Mouse (Mus musculus): ENCODE measurements around the gene Lgals7.

Lgals7 gene

GRCm38 (mm10) chr7:28829821-28830220, 33.8 kb upstream of the Lgals7 start:
- in situ Hi-C loops (cut with MboI, MseI): no loop called here

- in situ Hi-C loops (cut with MboI, MseI): no loop called here
Observed at GRCm38 (mm10) chr7:28830981-28831380, 32.7 kb upstream of the Lgals7 start.

- in situ Hi-C loops (cut with MboI, MseI): no loop called here
Observed at GRCm38 (mm10) chr7:28831411-28832125, 32.1 kb upstream of the Lgals7 start.

DNA sequence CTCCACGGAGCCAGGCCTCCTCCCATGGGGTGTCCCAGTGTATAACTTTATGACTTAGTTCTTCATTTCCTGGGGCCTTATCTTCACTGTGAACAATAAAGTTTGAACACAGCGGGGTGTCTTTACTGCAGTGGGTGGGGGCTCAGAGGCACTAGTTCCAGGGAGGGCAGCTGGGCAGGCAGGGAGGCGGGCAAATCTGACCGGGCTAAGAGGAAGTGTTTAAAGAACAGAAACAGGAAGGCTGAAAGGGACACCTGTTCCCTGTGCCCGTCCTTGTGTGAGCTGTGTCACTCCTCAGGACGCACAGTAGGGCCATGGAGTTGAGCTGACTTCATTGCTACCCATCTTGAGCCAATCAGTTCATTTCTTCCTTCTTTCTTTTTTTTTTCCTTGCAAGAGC, 31.5 kb upstream of the Lgals7 start:
- in situ Hi-C loops (cut with MboI, MseI): no loop called here

- in situ Hi-C loops (cut with MboI, MseI): no loop called here
Observed at GRCm38 (mm10) chr7:28833723-28834347, 29.8 kb upstream of the Lgals7 start, which contains the start of gene Lgals4. Gene Lgals4, plus strand, starts transcription at chr7:28833854.

GRCm38 (mm10) chr7:28836936-28837335, 26.7 kb upstream of the Lgals7 start:
- in situ Hi-C loops (cut with MboI, MseI): no loop called here

GRCm38 (mm10) chr7:28838331-28838730, 25.3 kb upstream of the Lgals7 start:
- in situ Hi-C loops (cut with MboI, MseI): no loop called here

GRCm38 (mm10) chr7:28847273-28847672, 16.4 kb upstream of the Lgals7 start:
- in situ Hi-C loops (cut with MboI, MseI): no loop called here

GRCm38 (mm10) chr7:28849700-28850236, 13.9 kb upstream of the Lgals7 start:
- in situ Hi-C loops (cut with MboI, MseI): no loop called here

- in situ Hi-C loops (cut with MboI, MseI): no loop called here
Observed at GRCm38 (mm10) chr7:28850642-28851041, 13.0 kb upstream of the Lgals7 start.

GRCm38 (mm10) chr7:28859953-28860352, 3.7 kb upstream of the Lgals7 start:
- in situ Hi-C loops (cut with MboI, MseI): loop anchor here (5.0 kb wide), 1 partner anchor 748 kb away; no protein-coding TSS in a partner anchor

DNA sequence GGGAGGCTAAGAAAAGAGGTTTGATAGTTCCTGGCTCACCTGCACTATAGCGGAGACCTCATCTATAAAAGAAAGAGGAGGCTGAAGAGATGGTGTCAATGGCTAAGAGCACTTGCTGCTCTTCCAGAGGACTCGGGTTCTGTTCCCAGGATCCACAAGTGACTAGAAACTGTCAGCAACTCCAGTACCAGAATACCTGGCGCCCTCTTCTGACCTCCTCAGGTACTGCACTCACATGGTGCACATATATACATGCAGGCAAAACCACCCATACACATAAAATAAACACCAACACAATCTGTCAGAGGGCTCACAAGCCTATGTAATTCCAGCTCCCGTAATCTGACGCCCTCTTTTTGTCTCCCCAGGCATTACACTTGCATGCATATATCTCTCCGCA, 2.8 kb upstream of the Lgals7 start:
- in situ Hi-C loops (cut with MboI, MseI): no loop called here

- in situ Hi-C loops (cut with MboI, MseI): no loop called here
Observed at GRCm38 (mm10) chr7:28862817-28863499, 695 bp upstream of the Lgals7 start.

DNA sequence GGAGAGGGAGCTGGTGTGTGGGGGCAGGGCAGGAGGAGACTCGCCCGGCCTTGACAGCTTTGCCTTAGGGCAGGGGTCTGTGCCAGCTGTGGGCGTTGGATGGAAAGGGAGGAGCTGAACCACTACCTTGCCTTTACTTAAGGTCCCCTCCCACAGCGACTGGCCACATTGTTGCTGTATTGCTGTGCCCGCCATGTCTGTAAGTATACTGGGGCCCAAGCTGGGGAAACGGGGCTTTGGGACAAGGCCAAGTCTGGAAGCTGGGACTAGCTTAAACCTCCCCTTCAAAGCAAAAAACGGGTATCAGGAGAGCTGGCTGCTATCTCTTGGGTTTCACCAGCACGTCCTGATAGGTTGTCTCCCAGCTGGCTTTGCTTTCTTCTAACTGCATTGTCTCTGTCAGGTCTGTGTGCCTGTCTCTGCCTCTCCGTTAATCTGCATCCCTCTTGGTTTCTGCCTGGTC, 666 bp downstream of the Lgals7 start:
- in situ Hi-C loops (cut with MboI, MseI): no loop called here

DNA sequence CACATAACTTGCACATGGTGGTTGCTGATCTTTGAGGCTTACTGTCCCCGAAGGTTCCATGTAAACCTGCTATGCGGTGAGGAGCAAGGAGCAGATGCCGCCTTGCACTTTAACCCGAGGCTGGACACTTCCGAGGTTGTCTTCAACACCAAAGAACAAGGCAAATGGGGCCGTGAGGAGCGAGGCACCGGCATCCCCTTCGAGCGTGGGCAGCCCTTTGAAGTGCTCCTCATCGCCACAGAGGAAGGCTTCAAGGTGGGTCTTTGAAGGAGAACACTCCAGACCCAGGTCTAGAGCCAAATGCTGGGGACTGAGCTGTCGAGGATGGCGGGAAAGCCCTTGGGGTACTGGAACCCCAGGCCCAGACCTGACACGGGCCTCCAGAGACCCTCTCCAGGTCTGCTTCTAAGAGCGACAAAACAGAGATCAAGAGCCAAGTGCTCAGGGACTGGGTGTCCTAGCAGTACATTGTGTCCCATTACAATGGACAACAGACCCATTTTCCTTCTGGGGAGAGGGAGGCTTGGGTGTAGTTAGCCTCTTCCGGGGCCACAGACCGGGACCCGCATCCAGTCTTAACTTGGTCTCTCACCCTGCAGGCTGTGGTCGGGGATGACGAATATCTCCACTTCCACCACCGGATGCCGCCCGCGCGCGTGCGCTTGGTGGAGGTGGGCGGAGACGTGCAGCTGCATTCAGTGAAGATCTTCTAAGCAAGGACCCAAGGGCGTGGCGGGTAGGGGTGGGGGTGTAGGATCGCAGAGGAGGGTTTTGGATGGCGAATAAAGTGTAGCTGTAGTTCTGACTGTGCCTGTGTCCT, 2.0 kb downstream of the Lgals7 start:
- in situ Hi-C loops (cut with MboI, MseI): loop anchor here (5.0 kb wide), 2 partner anchors 43 to 73 kb away; no protein-coding TSS in a partner anchor

DNA sequence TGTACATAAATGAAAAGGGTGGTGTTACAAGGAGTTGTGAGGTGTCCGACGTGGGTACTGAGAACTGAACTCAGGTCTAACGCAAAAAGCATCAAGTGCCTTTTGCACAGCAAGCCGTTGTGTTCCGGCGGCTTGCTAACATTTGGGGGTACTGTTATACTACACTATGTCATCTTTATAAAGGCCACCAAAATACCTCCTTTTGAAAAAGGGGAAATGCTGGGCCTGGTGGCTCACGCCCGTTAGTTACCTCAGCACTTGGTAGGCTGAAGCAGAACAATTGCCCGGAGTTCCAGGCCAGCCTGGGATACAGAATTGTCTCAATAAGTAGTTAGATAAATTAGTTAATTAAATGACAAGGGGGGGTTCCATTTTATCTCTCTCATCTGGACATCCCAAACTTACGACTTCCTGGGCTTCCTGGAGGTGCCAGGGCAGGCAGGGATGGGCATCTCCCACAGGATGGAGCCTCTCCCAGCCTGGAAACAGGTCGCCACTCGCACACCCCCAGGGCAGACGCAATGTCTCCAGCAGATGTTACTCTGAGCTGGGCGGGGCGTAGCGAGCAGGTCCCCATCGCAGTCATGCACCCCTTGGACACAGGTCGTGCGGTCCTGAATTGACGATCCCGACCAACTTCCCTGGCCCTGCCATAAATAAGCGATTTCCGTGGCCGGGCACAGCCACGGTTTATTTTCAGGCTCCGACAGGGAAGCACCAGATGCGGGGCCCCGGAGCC, 3.3 kb downstream of the Lgals7 start:
- in situ Hi-C loops (cut with MboI, MseI): loop anchor here (5.0 kb wide), 2 partner anchors 45 to 75 kb away; no protein-coding TSS in a partner anchor

- in situ Hi-C loops (cut with MboI, MseI): loop anchor here (5.0 kb wide), 2 partner anchors 45 to 75 kb away; no protein-coding TSS in a partner anchor
Observed at GRCm38 (mm10) chr7:28867508-28868340, 4.1 kb downstream of the Lgals7 start.

DNA sequence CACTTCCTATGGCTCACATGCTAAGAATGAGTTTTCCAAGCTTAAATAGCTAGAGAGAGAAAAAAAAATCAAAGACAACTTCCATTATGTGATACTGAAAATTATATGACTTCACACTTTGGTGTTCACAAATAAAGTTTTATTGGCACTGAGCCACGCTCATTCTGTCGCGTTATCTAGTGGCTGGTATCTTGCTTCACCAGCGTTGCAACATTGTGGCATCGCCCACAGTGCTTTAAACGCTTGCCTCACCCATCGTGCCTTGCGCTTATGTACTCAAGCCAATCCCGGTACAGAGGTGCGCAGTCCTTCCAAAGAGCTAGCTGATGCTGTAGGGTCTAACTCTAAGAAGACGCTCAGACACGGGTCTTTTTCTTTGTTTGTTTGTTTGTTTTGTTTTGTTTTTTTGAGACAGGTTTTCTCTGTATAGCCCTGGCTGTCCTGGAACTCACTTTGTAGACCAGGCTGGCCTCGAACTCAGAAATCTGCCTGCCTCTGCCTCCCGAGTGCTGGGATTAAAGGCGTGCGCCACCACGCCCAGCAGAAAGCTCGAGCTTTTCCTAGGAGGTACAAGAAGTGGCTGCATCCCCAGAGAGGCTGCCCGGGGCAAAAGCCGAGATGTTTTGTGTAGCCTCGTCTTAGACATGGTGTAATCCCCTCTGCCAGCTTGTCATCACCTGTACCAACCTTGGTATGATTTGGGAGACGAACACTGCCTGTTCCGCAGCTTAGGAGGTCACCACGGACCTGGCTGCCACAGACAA, 7.4 kb downstream of the Lgals7 start:
- in situ Hi-C loops (cut with MboI, MseI): no loop called here

DNA sequence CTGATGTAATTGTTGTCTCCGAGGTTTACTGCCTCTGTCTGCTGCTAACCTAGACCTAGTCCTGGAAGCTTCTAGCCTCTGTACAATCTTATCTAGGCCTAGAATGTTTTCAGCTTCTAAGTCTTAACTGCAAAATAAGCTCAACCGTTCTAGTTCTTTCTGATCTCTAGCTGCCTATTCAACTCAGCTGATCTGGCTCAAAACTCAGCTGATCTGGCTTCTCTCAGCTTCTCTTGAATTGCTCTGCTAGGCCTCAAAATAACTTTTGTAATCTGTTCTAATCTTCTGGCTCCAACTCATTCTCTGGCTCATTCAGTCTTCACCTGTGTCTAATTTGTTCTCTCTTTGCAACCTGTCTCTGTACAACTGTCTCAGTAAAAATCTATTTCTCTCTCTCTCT, 10.9 kb downstream of the Lgals7 start:
- in situ Hi-C loops (cut with MboI, MseI): no loop called here

All from T-helper 2 cell (primary cell).